Mouse (Mus musculus) ES-E14 (cell line): ENCODE results near the gene Stxbp3.

Source experiments
- CHD2 ChIP-seq: IDR thresholded peaks from 2 replicates; pipeline ENCODE4 v1.6.1; 2014; ENCODE audit warnings: mild to moderate bottlenecking, low read depth, low read length, inconsistent platforms
- ZC3H11A ChIP-seq: IDR thresholded peaks from 2 replicates; pipeline ENCODE4 v1.6.1; 2012; ENCODE audit warnings: low read depth, mild to moderate bottlenecking, inconsistent platforms, low read length, borderline replicate concordance

DNA sequence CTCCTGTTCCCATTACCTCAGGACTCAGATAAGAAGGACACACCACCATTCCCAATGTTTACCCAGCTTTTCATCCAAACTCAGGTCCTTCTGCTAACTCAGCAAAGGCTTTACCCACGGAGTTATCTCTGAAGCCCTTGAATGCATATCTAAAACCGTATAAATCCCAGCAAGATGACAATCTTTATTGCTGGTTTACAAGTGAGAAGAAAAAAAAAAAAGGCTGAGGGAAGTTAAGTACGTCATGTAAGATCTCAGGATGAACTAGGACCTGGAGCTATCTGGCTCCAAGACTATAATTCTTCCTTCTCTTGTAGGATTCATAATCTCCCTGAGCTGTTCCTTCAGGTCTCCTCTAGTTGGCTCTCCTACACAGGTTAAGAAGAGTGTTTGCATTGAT is 11.2 kb upstream of the Stxbp3 start:
- no peak for TF ChIP-seq ZC3H11A
- no peak for TF ChIP-seq CHD2
